Mouse (Mus musculus) heart, postnatal 0 days (tissue): ENCODE measurements around the gene Aym1.

Experiments used
- CTCF ChIP-seq: IDR thresholded peaks from 2 replicates; pipeline ENCODE4 v1.5.1; 2016; ENCODE audit warnings: antibody characterized with exemption, control low read depth, low read depth
- EP300 ChIP-seq: IDR thresholded peaks from 2 replicates; pipeline ENCODE4 v1.6.1; 2016; ENCODE audit warnings: antibody characterized with exemption, low read depth

DNA sequence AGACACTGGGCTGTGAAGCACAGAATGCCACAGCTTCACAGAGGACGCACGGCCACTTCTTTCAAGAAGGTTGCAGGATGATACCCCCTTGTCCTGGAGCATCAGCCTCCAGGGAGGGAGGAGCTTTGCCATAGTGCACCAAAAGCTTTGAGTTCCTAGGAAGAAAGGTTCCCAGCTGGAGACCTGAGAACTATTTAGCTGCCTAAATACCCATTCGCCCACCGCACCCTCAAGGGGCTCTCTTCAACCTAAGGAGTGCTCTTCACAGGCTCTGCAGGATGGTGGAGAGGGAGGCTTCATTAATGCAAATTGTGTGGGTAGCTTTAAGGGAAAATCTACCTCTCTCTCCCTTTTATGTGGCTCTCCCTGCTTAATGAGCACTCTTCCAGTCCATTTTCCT, 25.5 kb downstream of the Aym1 start:
- no peak for TF ChIP-seq CTCF
- TF ChIP-seq EP300, result no peak
